Mouse (Mus musculus) G1E (cell line): ENCODE results near the gene Fev. TPM values are rescaled to one million over a fixed set of nuclear protein-coding genes. Genes with fewer than 3 reads are reported as not detected.

Experiments
- ATAC-seq: 2 replicates; pipeline ENCODE4 v1.8.0; 2016; ENCODE audit warnings: mild to moderate bottlenecking; ENCODE audit not compliant: insufficient number of reproducible peaks, poor library complexity, low FRiP score, severe bottlenecking; ENCODE audit errors: extremely low read depth
- DNase-seq: peaks from one replicate; pipeline ENCODE4 v3.0.0; 2012; ENCODE audit warnings: low spot score
- H3K27me3 ChIP-seq: 2 replicates; pipeline ENCODE4 v1.6.1; 2012; ENCODE audit warnings: mild to moderate bottlenecking, low read length, inconsistent platforms; ENCODE audit not compliant: insufficient read depth
- H3K36me3 ChIP-seq: replicated peaks from 2 replicates; pipeline ENCODE3; 2012; ENCODE audit warnings: mild to moderate bottlenecking, inconsistent platforms
- H3K4me1 ChIP-seq: 2 replicates; pipeline ENCODE4 v1.6.1; 2012; ENCODE audit warnings: low read depth, low read length, inconsistent platforms, mixed read lengths; ENCODE audit not compliant: insufficient read depth
- H3K4me3 ChIP-seq: 2 replicates; pipeline ENCODE4 v1.5.1; 2012; ENCODE audit warnings: low read depth, mild to moderate bottlenecking, inconsistent platforms, low read length, moderate library complexity, mixed read lengths
- H3K9me3 ChIP-seq: replicated peaks from 2 replicates; pipeline ENCODE4 v1.6.1; 2012; ENCODE audit warnings: inconsistent platforms
- CTCF ChIP-seq: IDR thresholded peaks from 2 replicates; pipeline ENCODE4 v1.5.1; 2012; ENCODE audit warnings: low read depth, low read length, inconsistent platforms, mixed read lengths
- GATA1 ChIP-seq: IDR thresholded peaks from 2 replicates; pipeline ENCODE4 v1.6.1; 2012; ENCODE audit warnings: borderline replicate concordance, low read length, inconsistent platforms, mixed read lengths
- GATA2 ChIP-seq: IDR thresholded peaks from 2 replicates; pipeline ENCODE4 v1.6.1; 2012; ENCODE audit warnings: low read depth, low read length, inconsistent platforms, borderline replicate concordance
- POLR2AphosphoS5 ChIP-seq: IDR thresholded peaks from 2 replicates; pipeline ENCODE4 v1.6.1; 2012; ENCODE audit warnings: low read depth, low read length, inconsistent platforms; ENCODE audit not compliant: insufficient replicate concordance
- TAL1 ChIP-seq: conservative IDR thresholded peaks from 2 replicates; pipeline ENCODE4 v1.6.1; 2012; ENCODE audit warnings: low read depth, low read length, inconsistent platforms, mixed read lengths
- polyA plus RNA-seq: library from polyadenylated mRNA; stranded (reverse); fragments of >175 nt; gene quantifications from 2 replicates; pipeline ENCODE4 v1.2.3, GENCODE M21; 2012
- total RNA-seq, 2 experiments: library from RNA; stranded (forward) in 1 of 2; stranded (reverse) in 1 of 2; fragments of 200-1000 nt in 1 of 2; fragments of >200 nt in 1 of 2; fragmentation: Nextera tagmentation in 1 of 2; gene quantifications; 2 replicates each; pipeline ENCODE4 v1.2.3; 2014 to 2017

The Fev gene
- total and polyA plus RNA-seq, 3 experiments = 0.33 TPM; not detected in 2

DNA sequence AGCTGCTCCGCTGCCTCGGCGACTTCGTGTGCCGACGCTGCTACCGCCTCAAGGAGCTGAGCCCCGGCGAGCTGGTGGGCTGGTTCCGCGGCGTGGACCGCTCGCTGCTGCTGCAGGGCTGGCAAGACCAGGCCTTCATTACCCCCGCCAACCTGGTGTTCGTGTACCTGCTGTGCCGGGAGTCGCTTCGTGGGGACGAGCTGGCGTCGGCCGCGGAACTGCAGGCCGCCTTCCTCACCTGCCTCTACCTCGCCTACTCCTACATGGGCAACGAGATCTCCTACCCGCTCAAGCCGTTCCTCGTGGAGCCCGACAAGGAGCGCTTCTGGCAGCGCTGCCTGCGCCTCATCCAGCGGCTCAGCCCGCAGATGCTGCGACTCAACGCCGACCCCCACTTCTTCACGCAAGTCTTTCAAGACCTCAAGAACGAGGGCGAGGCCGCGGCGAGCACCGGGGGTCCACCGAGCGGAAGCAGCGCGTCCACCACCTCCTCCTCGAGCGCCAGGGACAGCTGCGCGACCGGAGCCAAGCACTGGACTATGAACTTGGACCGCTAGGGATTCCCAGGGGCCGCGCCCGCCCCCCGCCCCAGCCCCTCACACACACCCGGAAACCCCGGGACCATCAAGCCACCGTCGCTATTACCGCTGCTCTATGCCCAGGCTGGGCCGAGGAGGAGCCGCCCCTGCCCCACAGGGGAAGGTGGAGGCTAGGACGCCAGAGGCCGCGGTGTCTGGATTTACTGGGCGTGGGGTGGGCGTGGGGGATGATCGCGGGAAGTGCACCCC, 29.4 kb downstream of the Fev start:
- no peak for DNase-seq
- TF ChIP-seq GATA1 (no peak), CTCF (no peak), POLR2AphosphoS5 (no peak), GATA2 (no peak), TAL1 (no peak)
- peak overlapping the region; percentile 30; the same call in 1 of the 2 replicates for H3K4me3 ChIP-seq
- H3K4me1 ChIP-seq = no peaks in the 10 kb centered on the region
- no peaks in the 10 kb centered on the region for H3K36me3 ChIP-seq
- no peaks in the 10 kb centered on the region for H3K27me3 ChIP-seq
- no peak for ATAC-seq
- peaks cover 29% of the 10 kb centered on the region for H3K9me3 ChIP-seq

DNA sequence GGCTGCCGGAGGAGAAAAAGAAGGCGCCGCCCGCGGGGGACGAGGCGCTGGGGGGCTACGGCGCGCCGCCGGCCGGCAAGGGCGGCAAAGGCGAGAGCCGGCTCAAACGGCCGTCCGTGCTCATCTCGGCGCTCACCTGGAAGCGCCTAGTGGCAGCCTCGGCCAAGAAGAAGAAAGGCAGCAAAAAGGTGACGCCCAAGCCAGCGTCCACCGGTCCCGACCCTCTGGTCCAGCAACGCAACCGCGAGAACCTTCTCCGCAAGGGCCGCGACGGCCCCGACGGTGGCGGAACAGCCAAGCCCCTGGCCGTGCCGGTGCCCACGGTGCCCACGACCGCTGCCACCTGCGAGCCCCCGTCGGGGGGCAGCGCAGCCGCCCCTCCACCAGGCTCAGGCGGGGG, 30.1 kb downstream of the Fev start:
- Histone ChIP-seq H3K9me3 (peaks cover 29% of the 10 kb centered on the region), H3K4me1 (no peaks in the 10 kb centered on the region), H3K4me3 (no peak overlapping the region), H3K36me3 (no peaks in the 10 kb centered on the region), H3K27me3 (no peaks in the 10 kb centered on the region; the same call in none of the 2 replicates)
- DNase-seq (no peak), ATAC-seq (no peak)
- TF ChIP-seq GATA2 = no peak
- no peak for TF ChIP-seq POLR2AphosphoS5
- no peak for TF ChIP-seq CTCF

DNA sequence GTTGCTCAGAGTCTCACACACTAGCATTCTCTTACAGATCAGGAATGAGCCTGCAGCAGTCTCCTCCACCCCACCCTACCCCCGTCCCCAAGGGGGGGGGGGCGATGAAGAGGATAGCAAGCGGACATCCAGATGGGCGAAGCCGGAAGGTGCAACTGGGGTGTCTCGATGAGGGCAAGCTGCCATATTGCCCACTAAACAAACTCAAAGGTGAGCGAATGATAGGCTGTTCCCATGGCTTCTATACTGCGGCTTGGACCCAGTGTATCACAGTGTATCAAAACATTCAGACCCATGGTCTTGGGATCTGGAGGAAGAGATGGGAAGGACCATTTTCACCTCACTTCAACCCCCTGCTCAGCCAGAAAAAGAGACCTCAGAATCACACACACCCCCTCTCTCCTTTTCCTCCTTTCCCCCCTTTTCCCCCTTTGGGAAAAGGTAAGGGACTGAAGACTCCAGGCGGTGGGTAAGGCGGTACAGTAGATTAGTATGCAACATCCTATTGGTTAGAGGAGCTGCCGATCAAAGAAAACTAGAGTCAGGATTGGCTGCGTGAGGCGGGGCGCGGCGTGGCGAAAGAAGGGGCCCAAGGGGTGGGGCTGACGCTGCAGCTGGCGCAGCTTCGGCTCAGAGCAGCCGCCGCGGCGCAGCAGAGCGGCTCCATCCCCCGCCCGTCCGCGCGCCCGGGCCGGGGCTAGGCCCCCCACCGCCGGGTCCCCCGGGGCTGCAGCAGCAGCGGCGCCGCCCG, 30.7 kb downstream of the Fev start, which contains the start of gene Cdk5r2:
TSS of gene Cdk5r2 (plus strand) at position 629 of the 751 bp plus-strand sequence.
- Histone ChIP-seq H3K4me3 (peak within 1 kb of the TSS; percentile 30; the same call in 1 of the 2 replicates), H3K9me3 (peaks cover 29% of the 10 kb centered on the region), H3K4me1 (no peaks in the 10 kb centered on the region), H3K27me3 (no peaks in the 10 kb centered on the region; the same call in none of the 2 replicates), H3K36me3 (no peaks in the 10 kb centered on the region)
- TF ChIP-seq POLR2AphosphoS5 = no peak
- TF ChIP-seq CTCF = no peak
- TF ChIP-seq TAL1 = no peak
- no peak for TF ChIP-seq GATA1
- TF ChIP-seq GATA2 = no peak
- DNase-seq = no peak
- ATAC-seq = no peak

DNA sequence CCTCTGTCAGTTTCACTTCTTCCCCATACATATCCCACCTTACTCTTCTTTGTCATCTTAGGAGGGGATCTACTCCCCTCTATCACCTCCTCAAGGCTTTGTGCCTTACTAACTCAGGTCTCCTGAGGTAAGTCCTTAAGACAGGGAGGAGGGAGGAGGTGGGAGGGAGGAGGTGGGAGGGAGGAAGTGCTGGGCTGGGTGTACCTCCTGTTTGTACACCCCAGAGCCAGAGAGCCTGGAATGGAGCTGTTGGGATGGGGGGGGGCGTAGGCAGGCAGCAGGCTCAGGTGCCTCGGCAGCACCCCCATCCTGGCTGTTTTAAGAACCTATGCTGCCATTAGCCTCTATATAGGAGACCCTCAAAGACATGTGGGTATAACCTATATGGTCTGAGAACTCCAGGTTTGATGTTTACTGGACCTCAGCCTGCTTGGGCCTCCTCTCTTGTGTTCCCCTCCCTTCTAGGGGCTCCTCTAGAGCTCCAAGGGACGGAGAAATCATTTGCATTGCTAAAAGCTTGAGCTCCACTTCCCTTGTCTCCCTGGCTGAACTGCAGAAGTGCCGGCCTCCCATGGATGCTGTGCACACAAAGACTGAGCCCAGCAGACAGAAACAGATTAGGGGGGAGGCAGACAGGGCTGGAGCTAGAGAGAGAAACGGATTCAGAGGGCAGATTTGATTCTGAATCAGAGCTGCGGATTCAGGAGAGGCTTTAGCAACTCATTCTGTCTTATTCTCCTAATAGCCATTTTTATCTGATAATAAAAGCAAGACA, 34.0 kb downstream of the Fev start:
- Histone ChIP-seq H3K4me1 (no peaks in the 10 kb centered on the region), H3K36me3 (no peaks in the 10 kb centered on the region), H3K9me3 (peaks cover 18% of the 10 kb centered on the region), H3K27me3 (no peaks in the 10 kb centered on the region; the same call in none of the 2 replicates), H3K4me3 (no peak overlapping the region)
- ATAC-seq = no peak
- TF ChIP-seq CTCF = no peak
- no peak for TF ChIP-seq GATA2
- no peak for TF ChIP-seq GATA1
- no peak for TF ChIP-seq TAL1
- TF ChIP-seq POLR2AphosphoS5 = no peak
- no peak for DNase-seq

DNA sequence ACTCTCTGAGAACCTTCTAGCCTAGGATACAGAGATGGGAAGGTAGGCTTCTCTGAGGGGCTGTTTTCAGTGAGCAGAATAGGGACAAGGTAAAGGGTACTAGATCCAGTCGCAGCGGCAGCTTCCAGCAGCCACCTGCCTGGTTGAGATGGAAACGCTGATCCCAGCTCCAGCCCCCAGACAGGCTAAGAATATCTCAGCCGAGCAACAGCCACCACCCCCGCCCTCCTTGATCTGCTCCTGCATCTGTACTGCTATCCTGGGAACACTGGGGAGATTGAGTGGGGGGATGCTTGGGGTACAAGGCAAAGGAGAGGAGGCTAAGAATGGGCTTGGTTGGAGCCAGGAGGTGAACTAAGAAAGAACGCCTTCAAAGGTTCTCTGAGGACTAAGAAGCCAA, 35.0 kb downstream of the Fev start:
- TF ChIP-seq GATA2 (no peak), CTCF (no peak), TAL1 (no peak), GATA1 (no peak), POLR2AphosphoS5 (no peak)
- Histone ChIP-seq H3K9me3 (peaks cover 8% of the 10 kb centered on the region), H3K4me3 (no peak overlapping the region), H3K36me3 (no peaks in the 10 kb centered on the region), H3K4me1 (no peaks in the 10 kb centered on the region), H3K27me3 (no peaks in the 10 kb centered on the region; the same call in none of the 2 replicates)
- ATAC-seq (no peak), DNase-seq (no peak)

DNA sequence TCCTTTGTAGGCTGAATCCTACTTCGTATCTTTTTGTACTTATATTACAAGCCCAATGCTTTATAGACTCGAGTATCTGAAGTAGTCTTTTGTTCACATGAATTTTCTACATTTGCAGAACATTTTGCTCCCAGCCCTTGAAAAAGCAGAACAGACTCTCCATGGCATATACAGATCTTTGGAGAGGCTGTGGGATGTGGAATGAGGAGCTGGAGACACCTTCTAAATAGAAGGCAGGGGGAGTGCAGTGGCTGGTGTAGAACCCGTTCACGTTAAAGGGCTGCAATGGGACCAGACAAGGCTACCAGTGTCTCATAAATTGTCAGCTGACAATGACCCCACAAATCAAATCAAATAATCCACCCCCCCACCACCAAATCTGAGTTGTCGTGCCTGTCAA, 36.3 kb downstream of the Fev start:
- ATAC-seq (no peak), DNase-seq (no peak)
- H3K27me3 ChIP-seq = no peaks in the 10 kb centered on the region; the same call in none of the 2 replicates

More for the DNA sequence above, 36.3 kb downstream of the Fev start:
- Histone ChIP-seq H3K9me3 (no peaks in the 10 kb centered on the region), H3K4me3 (no peak overlapping the region), H3K36me3 (no peaks in the 10 kb centered on the region), H3K4me1 (no peaks in the 10 kb centered on the region)
- TF ChIP-seq GATA1 (no peak), POLR2AphosphoS5 (no peak), CTCF (no peak), GATA2 (no peak)
